Mouse (Mus musculus) CH12.LX (cell line): ENCODE measurements around the gene Rfxap. TPM values are rescaled to one million over a fixed set of nuclear protein-coding genes. Genes with fewer than 3 reads are reported as not detected.
A peak's percentile ranks its signal among the peaks of the same experiment; 100 is the strongest.

Experiments
- DNase-seq: peaks from one replicate; pipeline ENCODE4 v3.0.0-alpha.2; 2013; ENCODE audit errors: extremely low read depth
- H3K27ac ChIP-seq: 2 replicates; pipeline ENCODE4 v1.5.1; 2012; ENCODE audit warnings: low read depth, mild to moderate bottlenecking, control low read depth, moderate library complexity; ENCODE audit not compliant: insufficient read depth
- H3K27me3 ChIP-seq: replicated peaks from 2 replicates; pipeline ENCODE3; 2012; ENCODE audit warnings: inconsistent platforms
- H3K36me3 ChIP-seq, 2 experiments: replicated peaks in 1 of 2; 2 replicates each; pipeline versions ENCODE3 to v1.6.1; 2012; ENCODE audit warnings: inconsistent platforms in 1 of 2, low read length in 1 of 2, mild to moderate bottlenecking in 1 of 2, mixed read lengths in 1 of 2, moderate library complexity in 1 of 2; ENCODE audit not compliant: control insufficient read depth in 1 of 2, insufficient read depth in 1 of 2
- H3K4me1 ChIP-seq, 2 experiments: 2 replicates each; pipeline ENCODE4 v1.6.1; 2012; ENCODE audit warnings: inconsistent platforms in 1 of 2, moderate library complexity in 1 of 2; ENCODE audit not compliant: insufficient read depth in 2 of 2, control insufficient read depth in 1 of 2
- H3K4me2 ChIP-seq: 2 replicates; pipeline ENCODE4 v1.6.1; 2012; ENCODE audit warnings: low read depth, mild to moderate bottlenecking, control low read depth; ENCODE audit not compliant: poor library complexity, insufficient read depth, severe bottlenecking
- H3K4me3 ChIP-seq, 3 experiments: fragments of 150-350 bp in 1 of 3; sonication (generic) in 1 of 3; replicated peaks in 1 of 3; 2 replicates each; pipeline versions ENCODE3 to v1.5.1; 2011 to 2012; ENCODE audit warnings: low read depth in 2 of 3, low read length in 2 of 3, mild to moderate bottlenecking in 2 of 3, moderate library complexity in 2 of 3, control low read depth in 1 of 3, improper control_type of control experiment in 1 of 3, inconsistent platforms in 1 of 3, mixed read lengths in 1 of 3; ENCODE audit not compliant: poor library complexity in 1 of 3
- H3K79me2 ChIP-seq: replicated peaks from 2 replicates; pipeline ENCODE4 v1.6.1; 2012; ENCODE audit warnings: mild to moderate bottlenecking, moderate library complexity; ENCODE audit not compliant: control insufficient read depth, poor library complexity, insufficient read depth, severe bottlenecking; ENCODE audit errors: extremely low read depth
- H3K9ac ChIP-seq: 2 replicates; pipeline ENCODE4 v1.6.1; 2012; ENCODE audit warnings: low read depth, mild to moderate bottlenecking, control low read depth, moderate library complexity; ENCODE audit not compliant: insufficient read depth
- H3K9me3 ChIP-seq: replicated peaks from 2 replicates; pipeline ENCODE3; 2012; ENCODE audit warnings: low read length, inconsistent platforms, mixed read lengths
- BHLHE40 ChIP-seq: IDR thresholded peaks from 2 replicates; pipeline ENCODE4 v1.6.1; 2011; ENCODE audit warnings: mild to moderate bottlenecking, low read depth, low read length, improper control_type of control experiment
- CHD2 ChIP-seq: IDR thresholded peaks from 2 replicates; pipeline ENCODE4 v1.6.1; 2011; ENCODE audit warnings: low read length, improper control_type of control experiment
- CTCF ChIP-seq, 2 experiments: IDR thresholded peaks in 1 of 2; conservative IDR thresholded peaks in 1 of 2; 2 replicates each; pipeline ENCODE4 v1.5.1; 2011 to 2012; ENCODE audit warnings: low read depth in 2 of 2, low read length in 2 of 2, improper control_type of control experiment in 1 of 2, inconsistent platforms in 1 of 2, mild to moderate bottlenecking in 1 of 2, moderate library complexity in 1 of 2
- E2F4 ChIP-seq: IDR thresholded peaks from 2 replicates; pipeline ENCODE4 v1.6.1; 2011; ENCODE audit warnings: low read depth, low read length, improper control_type of control experiment; ENCODE audit not compliant: insufficient replicate concordance
- ELF1 ChIP-seq: IDR thresholded peaks from 2 replicates; pipeline ENCODE4 v1.6.1; 2014; ENCODE audit warnings: low read depth, mild to moderate bottlenecking, inconsistent platforms, low read length, improper control_type of control experiment
- GABPA ChIP-seq: IDR thresholded peaks from 2 replicates; pipeline ENCODE4 v1.6.1; 2012; ENCODE audit warnings: low read depth, low read length, improper control_type of control experiment, inconsistent platforms; ENCODE audit not compliant: insufficient replicate concordance
- IRF4 ChIP-seq: IDR thresholded peaks from 2 replicates; pipeline ENCODE4 v1.6.1; 2014; ENCODE audit warnings: low read depth, mild to moderate bottlenecking, inconsistent platforms, low read length, improper control_type of control experiment
- JUN ChIP-seq: IDR thresholded peaks from 2 replicates; pipeline ENCODE4 v1.6.1; 2011; ENCODE audit warnings: low read depth, mild to moderate bottlenecking, low read length, improper control_type of control experiment, moderate library complexity; ENCODE audit not compliant: insufficient read depth
- JUND ChIP-seq: conservative IDR thresholded peaks from 2 replicates; pipeline ENCODE4 v1.6.1; 2011; ENCODE audit warnings: low read depth, low read length, improper control_type of control experiment
- KAT2A ChIP-seq: IDR thresholded peaks from 2 replicates; pipeline ENCODE4 v1.6.1; 2012; ENCODE audit warnings: low read length, improper control_type of control experiment, inconsistent platforms; ENCODE audit not compliant: insufficient replicate concordance
- MAX ChIP-seq: IDR thresholded peaks from 2 replicates; pipeline ENCODE4 v1.6.1; 2011; ENCODE audit warnings: low read length, improper control_type of control experiment
- MEF2A ChIP-seq: IDR thresholded peaks from 2 replicates; pipeline ENCODE4 v1.6.1; 2014; ENCODE audit warnings: low read depth, mild to moderate bottlenecking, inconsistent platforms, low read length, improper control_type of control experiment, borderline replicate concordance
- MXI1 ChIP-seq: IDR thresholded peaks from 2 replicates; pipeline ENCODE4 v1.6.1; 2011; ENCODE audit warnings: mild to moderate bottlenecking, low read depth, low read length, improper control_type of control experiment
- NELFE ChIP-seq: IDR thresholded peaks from 2 replicates; pipeline ENCODE4 v1.6.1; 2011; ENCODE audit warnings: low read depth, low read length, improper control_type of control experiment
- NRF1 ChIP-seq: IDR thresholded peaks from 2 replicates; pipeline ENCODE4 v1.6.1; 2014; ENCODE audit warnings: low read depth, mild to moderate bottlenecking, inconsistent platforms, low read length, improper control_type of control experiment, moderate library complexity
- POLR2A ChIP-seq: IDR thresholded peaks from 2 replicates; pipeline ENCODE4 v1.6.1; 2011; ENCODE audit warnings: low read depth, mild to moderate bottlenecking, improper control_type of control experiment, low read length
- POLR2AphosphoS2 ChIP-seq: IDR thresholded peaks from 2 replicates; pipeline ENCODE4 v1.6.1; 2011; ENCODE audit warnings: low read depth, low read length, improper control_type of control experiment
- RAD21 ChIP-seq: IDR thresholded peaks from 2 replicates; pipeline ENCODE4 v1.6.1; 2011; ENCODE audit warnings: low read depth, mild to moderate bottlenecking, low read length, improper control_type of control experiment, moderate library complexity
- RCOR1 ChIP-seq: conservative IDR thresholded peaks from 2 replicates; pipeline ENCODE4 v1.6.1; 2012; ENCODE audit warnings: low read depth, mild to moderate bottlenecking, inconsistent platforms, low read length, improper control_type of control experiment
- SIN3A ChIP-seq: IDR thresholded peaks from 2 replicates; pipeline ENCODE4 v1.6.1; 2012; ENCODE audit warnings: low read length, improper control_type of control experiment, inconsistent platforms
- SMC3 ChIP-seq: IDR thresholded peaks from 2 replicates; pipeline ENCODE4 v1.6.1; 2011; ENCODE audit warnings: low read depth, low read length, improper control_type of control experiment
- TBP ChIP-seq: conservative IDR thresholded peaks from 2 replicates; pipeline ENCODE4 v1.6.1; 2011; ENCODE audit warnings: low read depth, low read length, improper control_type of control experiment
- TCF12 ChIP-seq: IDR thresholded peaks from 2 replicates; pipeline ENCODE4 v1.6.1; 2014; ENCODE audit warnings: low read depth, mild to moderate bottlenecking, inconsistent platforms, low read length, improper control_type of control experiment
- UBTF ChIP-seq: IDR thresholded peaks from 2 replicates; pipeline ENCODE4 v1.6.1; 2012; ENCODE audit warnings: low read depth, mild to moderate bottlenecking, inconsistent platforms, low read length, improper control_type of control experiment, moderate library complexity
- ZKSCAN1 ChIP-seq: IDR thresholded peaks from 2 replicates; pipeline ENCODE4 v1.6.1; 2012; ENCODE audit warnings: low read depth, inconsistent platforms, low read length, improper control_type of control experiment, borderline replicate concordance
- ZNF384 ChIP-seq: IDR thresholded peaks from 2 replicates; pipeline ENCODE4 v1.6.1; 2012; ENCODE audit warnings: low read depth, low read length, improper control_type of control experiment, inconsistent platforms
- dilution Hi-C: fragments of 300-500 bp; cut with MboI; formaldehyde crosslinking; loops from 2 replicates; pipeline ENCODE4 v1.14.3; 2020; ENCODE audit warnings: low sequenced_read_pairs; ENCODE audit not compliant: extremely low pct_unique_long_range_greater_than_20kb, extremely low pct_ligation_motif_present
- in situ Hi-C: fragments of 300-500 bp; cut with MboI; formaldehyde crosslinking; loops from 3 replicates; pipeline ENCODE4 v1.14.3; 2019; ENCODE audit warnings: low sequenced_read_pairs, low pct_ligation_motif_present, low pct_unique_long_range_greater_than_20kb, mixed read lengths
- polyA plus RNA-seq: library from polyadenylated mRNA; unstranded; fragments of >175 nt; gene quantifications from 2 replicates; pipeline ENCODE4 v1.2.1, GENCODE M21; 2012; ENCODE audit warnings: low read depth; ENCODE audit not compliant: insufficient read length
- total RNA-seq, 2 experiments: library from RNA; depleted of rRNA; stranded (reverse); fragments of 300-350 nt in 1 of 2; fragments of >200 nt in 1 of 2; gene quantifications; 2 replicates each; pipeline ENCODE4 v1.2.3; 2012 to 2014

The Rfxap gene
- total and polyA plus RNA-seq, 3 experiments = 25.8 to 38.8 (median 27.9) TPM

DNA sequence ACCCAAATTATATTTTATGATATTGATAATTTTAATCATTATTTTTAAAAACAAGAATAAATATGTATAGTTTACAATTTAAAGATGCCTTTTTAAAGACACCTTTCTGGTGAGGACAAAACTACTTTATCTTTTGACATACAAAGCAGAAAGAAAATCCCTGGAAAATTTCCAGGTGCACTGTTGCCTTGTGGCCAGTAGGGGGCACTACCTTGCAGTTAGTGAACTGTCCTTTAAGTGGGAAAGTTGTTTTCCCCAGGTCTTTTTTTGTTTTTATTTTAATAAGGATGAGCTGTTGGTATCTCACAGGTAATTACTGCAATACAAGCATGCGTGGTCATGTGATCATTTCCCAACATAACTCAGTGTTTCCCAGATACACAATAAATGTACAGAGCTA, 11.8 kb downstream of the Rfxap start:
- TF ChIP-seq E2F4 = no peak
- peak; percentile 4 for TF ChIP-seq RAD21
- TF ChIP-seq CHD2 = no peak
- no peak for TF ChIP-seq TCF12
- no peak for TF ChIP-seq JUN
- TF ChIP-seq NELFE = no peak
- no peak for TF ChIP-seq SIN3A
- TF ChIP-seq JUND = no peak
- TF ChIP-seq GABPA = no peak
- TF ChIP-seq CTCF (conservative IDR thresholded peaks at IDR 0.05 in 1 of 2, IDR thresholded peaks at IDR 0.05 in 1 of 2; ENCODE audit: low read depth in 2 of 2, low read length in 2 of 2) = peak; percentile 45 to 58
- no peak for TF ChIP-seq MAX
- no peak for TF ChIP-seq BHLHE40
- no peak for TF ChIP-seq SMC3
- no peak for TF ChIP-seq UBTF
- Histone ChIP-seq H3K9me3 (peaks cover 8% of the 10 kb centered on the region), H3K4me3 (no peak overlapping the region), H3K4me2 (no peak overlapping the region), H3K27ac (no peak overlapping the region), H3K9ac (no peak overlapping the region), H3K27me3 (no peaks in the 10 kb centered on the region), H3K4me1 (no peaks in the 10 kb centered on the region), H3K79me2 (no peaks in the 10 kb centered on the region), H3K36me3 (peaks cover 0 to 2% of the 10 kb centered on the region in 2 experiments)
- in situ Hi-C loops (no loop called here), dilution Hi-C loops (no loop called here)
- no peak for DNase-seq

DNA sequence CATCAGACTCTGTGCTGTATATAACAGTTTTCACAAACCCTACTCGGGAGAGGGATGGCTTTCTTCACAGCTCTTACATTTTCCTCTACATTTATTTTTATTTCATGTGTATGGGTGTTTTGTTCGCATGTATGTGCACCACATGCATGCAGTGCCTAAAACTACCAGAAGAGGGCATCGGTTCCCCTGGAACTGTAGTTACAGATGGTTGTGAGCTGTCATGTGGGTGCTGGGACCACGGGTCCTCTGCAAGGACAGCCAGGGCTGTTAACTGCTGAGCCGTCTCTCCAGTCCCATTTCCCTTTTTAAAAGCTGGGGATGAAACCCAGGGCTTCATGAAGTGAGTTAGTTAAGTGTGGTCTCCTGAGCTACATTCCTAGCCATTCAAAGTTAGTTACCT, 12.2 kb downstream of the Rfxap start:
- peaks cover 0 to 2% of the 10 kb centered on the region in 2 experiments for H3K36me3 ChIP-seq
- H3K4me3 ChIP-seq = no peak overlapping the region
- H3K4me2 ChIP-seq = no peak overlapping the region
- TF ChIP-seq SMC3 (no peak), JUN (no peak), TBP (no peak), KAT2A (no peak), JUND (no peak), MEF2A (no peak), RCOR1 (no peak), POLR2AphosphoS2 (no peak), SIN3A (no peak), NRF1 (no peak), ZNF384 (no peak), ZKSCAN1 (no peak), POLR2A (no peak), IRF4 (no peak), MXI1 (no peak), BHLHE40 (no peak), ELF1 (no peak)
- dilution Hi-C loops = no loop called here
- no peak for DNase-seq
- H3K27ac ChIP-seq = no peak overlapping the region
- peaks cover 8% of the 10 kb centered on the region for H3K9me3 ChIP-seq
- in situ Hi-C loops = no loop called here
- no peaks in the 10 kb centered on the region for H3K79me2 ChIP-seq
- H3K4me1 ChIP-seq = no peaks in the 10 kb centered on the region
- H3K27me3 ChIP-seq = no peaks in the 10 kb centered on the region
- no peak overlapping the region for H3K9ac ChIP-seq
